Mouse (Mus musculus) kidney, adult 2 months (tissue): ENCODE results near the gene Ppfia3.

Experiments used
- CTCF ChIP-seq: fragments of 200-500 bp; conservative IDR thresholded peaks from 2 replicates; pipeline ENCODE4 v1.5.1; 2011; ENCODE audit warnings: low read depth, mild to moderate bottlenecking, control low read depth, low read length, moderate library complexity, mixed read lengths; ENCODE audit not compliant: insufficient read depth, insufficient read length
- POLR2A ChIP-seq: fragments of 200-500 bp; IDR thresholded peaks from one replicate; pipeline ENCODE4 v1.6.1; 2011; ENCODE audit warnings: low read depth, low read length, control low read depth

- TF ChIP-seq CTCF (no peak), POLR2A (no peak)
These were observed 51.6 kb downstream of the Ppfia3 start for GRCm38 (mm10) chr7:45315182-45315701.
